Mouse (Mus musculus) WW6 (cell line): ENCODE data around the gene Bbip1.
"Not testable (repeated sequence)": the region's sequence is repeated elsewhere in the genome, so short reads cannot be mapped to it uniquely, and the experiment has no call there.

ENCODE experiments used
- DNase-seq: peaks from one replicate; pipeline ENCODE4 v3.0.0-alpha.2; 2013; ENCODE audit warnings: low read depth, low spot score

Gene Bbip1

GRCm38 (mm10) chr19:53943802-53944785 is at the start of gene Bbip1, which contains the start of gene Shoc2:
Gene Bbip1 (minus strand): TSS chr19:53944627.
Gene Shoc2 (plus strand): TSS chr19:53944306.
- DNase-seq = peak; percentile 94

GRCm38 (mm10) chr19:53993860-53994259 is 49.4 kb upstream of the Bbip1 start:
- no peak for DNase-seq

- no peak for DNase-seq
Measured at GRCm38 (mm10) chr19:53990538-53990937, 46.1 kb upstream of the Bbip1 start.

DNA sequence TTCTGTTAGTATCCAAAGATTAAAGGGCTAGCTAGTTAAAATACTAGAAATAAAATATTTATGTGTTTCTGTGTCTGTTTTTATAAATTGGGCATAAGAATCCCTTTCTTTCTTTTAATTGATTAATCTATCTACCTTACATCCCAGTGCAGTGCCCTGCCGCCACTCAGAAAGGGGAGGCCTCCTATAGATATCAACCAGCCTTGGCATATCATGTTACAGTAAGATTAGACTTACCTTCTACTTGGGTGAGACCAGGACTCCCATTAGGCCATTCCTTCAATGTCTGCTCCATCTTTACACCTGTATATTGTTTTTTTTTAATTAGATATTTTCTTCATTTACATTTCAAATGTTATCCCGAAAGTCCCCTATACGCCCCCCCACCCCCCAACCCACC is 40.2 kb upstream of the Bbip1 start:
- no peak for DNase-seq

DNA sequence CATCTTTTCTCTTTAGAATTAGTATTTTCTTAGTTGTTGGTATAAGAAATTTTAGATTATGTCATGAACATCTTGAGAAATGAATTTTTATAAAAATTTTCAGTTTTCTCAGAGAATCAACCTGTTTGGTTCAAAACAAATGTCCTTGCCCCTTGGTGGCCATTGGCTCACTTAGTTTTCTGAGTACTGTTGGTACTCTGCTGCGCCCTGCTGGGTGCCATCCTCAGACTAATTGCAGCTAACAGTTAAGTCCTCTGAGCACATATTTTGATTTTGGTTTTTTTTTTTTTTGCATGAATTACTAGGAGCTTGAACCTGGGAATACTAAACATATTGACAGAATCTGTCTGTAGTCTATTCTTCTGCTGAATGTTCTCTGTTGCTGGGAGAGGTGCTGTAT is 38.9 kb upstream of the Bbip1 start:
- DNase-seq = no peak

DNA sequence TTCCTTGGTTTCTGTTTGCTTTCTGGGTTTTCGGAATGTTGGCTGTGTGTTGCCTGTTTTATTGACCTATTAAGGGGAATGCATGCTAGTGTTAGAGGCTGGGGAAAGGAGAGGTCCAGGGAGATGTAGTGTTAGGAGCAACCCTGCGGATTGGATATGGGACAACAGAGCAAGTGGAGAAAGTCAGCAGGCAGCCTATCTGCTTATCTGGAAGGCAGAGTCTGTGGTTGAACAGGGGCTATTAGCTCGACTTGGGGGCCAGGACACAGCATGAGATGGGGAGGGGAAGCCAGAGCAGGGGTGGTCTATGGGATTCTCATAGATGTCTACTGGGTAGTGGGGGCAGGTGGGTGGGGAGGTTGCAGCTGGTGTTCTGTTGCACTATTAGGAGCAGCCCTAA is 37.6 kb upstream of the Bbip1 start:
- DNase-seq = no peak

DNA sequence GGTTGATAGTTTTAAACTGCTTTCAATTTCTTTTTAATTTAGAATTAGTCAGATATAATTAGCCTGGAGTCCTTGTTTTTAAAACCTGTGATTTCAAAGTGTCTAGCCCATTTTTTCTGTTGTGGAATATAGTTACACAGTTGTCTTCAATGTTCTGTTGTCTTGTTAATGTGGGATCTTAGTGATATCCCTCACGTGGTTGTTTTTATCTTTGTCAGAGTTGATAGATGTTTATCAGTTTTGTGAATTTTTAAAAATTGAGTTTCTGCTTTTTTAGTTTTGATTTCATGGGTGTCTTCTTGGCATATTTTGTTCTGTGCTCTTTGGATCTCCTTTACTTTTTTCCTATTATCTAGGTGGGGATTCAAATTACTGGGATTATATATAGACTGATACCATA is 29.2 kb upstream of the Bbip1 start:
- no peak for DNase-seq

GRCm38 (mm10) chr19:53971938-53972337 is 27.5 kb upstream of the Bbip1 start:
- no peak for DNase-seq

- no peak for DNase-seq
Measured at GRCm38 (mm10) chr19:53969226-53969625, 24.8 kb upstream of the Bbip1 start.

DNA sequence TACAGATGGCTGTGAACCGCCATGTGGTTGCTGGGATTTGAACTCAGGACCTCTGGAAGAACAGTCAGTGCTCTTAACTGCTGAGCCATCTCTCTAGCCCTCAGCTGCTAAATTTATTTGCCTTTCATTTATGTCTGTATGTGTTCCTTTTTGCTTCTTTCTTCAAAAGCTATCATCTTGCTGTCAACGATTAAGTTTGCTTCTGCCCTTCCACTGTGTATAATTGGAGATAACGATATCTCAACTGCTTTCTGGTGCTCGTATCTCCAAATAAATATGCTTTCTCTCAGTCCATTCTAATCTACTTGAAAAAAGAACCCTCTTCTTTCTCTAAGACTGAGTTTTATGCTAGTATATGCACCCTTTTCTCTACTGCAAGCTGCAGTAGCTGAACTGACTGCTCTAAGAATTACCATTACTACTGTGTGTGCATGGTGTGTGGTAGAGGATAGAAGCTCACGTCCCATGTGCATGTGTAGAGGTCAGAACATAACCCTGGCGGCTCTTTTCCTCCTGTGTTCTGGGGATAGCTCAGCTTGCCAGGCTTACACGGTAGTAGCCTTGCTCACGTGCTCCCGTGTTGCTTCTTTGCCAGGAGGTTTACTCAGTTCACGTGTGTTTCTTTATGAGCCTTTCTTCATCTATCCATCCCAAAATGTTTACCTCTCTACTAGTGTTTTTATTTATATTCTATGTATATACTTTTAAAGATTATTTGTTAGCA is 20.6 kb upstream of the Bbip1 start:
- DNase-seq = no peak

- not testable (repeated sequence) for DNase-seq
Measured at GRCm38 (mm10) chr19:53964347-53964746, 19.9 kb upstream of the Bbip1 start.

- no peak for DNase-seq
Measured at GRCm38 (mm10) chr19:53962511-53962910, 18.1 kb upstream of the Bbip1 start.

- DNase-seq = no peak
Measured at GRCm38 (mm10) chr19:53957513-53957912, 13.1 kb upstream of the Bbip1 start.

GRCm38 (mm10) chr19:53945171-53946042 is 980 bp upstream of the Bbip1 start:
- peak; percentile 62 for DNase-seq

DNA sequence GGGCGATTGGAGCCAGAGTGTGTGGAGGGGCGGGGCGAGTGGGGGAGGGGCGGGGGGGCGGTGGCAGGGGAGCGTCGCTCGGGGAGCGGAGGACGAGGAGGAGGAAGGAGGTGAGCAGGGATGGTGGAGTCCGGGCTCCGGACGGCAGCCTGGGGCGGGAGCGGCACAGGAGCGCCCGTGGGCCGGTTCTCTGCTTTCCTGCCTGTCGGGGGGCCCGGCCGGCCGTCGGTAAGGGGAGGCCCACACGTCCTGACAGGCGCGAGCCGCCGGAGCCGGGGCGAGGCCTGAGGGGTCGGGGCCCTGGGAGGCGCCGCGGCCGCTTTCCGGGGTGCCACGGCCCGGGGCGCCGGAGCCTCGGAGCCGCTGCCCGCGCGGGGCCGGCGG is 351 bp upstream of the Bbip1 start:
- no peak for DNase-seq

DNA sequence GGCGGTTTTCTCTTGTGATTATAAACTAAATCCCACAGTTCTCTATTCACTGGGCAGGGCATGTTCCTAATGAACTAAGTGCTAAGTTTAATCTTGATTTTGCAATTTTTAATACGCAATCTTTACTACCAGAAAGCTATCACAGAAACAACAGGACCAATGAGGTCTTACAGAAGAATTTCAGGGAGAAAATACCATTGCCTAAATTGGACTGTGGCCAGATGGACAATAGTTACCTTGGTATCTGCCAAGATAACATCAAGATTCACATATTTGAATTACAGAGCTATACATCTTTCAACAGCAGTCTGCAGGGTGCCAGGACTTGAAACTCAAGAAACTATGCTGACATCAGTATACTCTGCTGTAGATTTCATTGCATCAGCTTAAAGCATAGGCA is 2.1 kb downstream of the Bbip1 start:
- DNase-seq = no peak

- DNase-seq = no peak
Measured at GRCm38 (mm10) chr19:53941139-53941538, 3.3 kb downstream of the Bbip1 start.

DNA sequence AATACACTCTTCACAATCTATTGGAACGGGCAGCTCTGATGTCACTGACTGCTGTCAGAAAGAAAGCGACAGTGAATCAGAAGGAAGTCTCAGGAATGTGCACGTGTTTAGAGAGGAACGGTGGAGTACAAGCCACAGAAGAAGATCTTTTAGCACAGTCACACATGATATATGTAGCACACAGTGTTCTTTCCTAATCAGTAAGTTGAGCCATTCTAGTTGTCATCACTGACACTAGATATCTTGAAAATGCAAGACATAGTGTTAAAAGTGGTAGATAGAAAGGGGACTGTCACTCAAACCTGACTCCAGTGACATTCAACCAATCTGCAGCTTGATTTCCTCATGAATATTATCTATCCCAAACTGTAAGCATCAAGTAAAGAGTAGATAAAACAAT is 5.0 kb downstream of the Bbip1 start:
- no peak for DNase-seq

- DNase-seq = no peak
Measured at GRCm38 (mm10) chr19:53934046-53934445, 10.4 kb downstream of the Bbip1 start.

DNA sequence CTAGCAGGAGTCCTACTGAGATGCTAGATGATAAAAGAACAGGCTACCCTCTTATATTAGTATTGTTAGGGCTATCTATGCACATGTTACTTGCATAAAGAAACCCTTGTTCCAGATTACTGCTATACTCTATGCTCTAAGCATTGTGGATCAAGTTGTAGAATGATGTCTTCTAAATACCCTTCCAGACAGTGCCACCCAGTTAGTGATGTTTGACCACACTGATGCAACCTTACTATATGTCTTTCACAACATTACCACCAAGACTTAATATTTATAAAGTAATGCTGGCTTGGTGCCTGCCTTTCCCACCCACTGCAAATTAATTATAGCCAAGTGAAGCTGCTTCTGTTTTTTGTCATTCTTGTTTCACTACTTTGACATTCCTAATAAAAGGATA is 11.4 kb downstream of the Bbip1 start:
- DNase-seq = no peak

DNA sequence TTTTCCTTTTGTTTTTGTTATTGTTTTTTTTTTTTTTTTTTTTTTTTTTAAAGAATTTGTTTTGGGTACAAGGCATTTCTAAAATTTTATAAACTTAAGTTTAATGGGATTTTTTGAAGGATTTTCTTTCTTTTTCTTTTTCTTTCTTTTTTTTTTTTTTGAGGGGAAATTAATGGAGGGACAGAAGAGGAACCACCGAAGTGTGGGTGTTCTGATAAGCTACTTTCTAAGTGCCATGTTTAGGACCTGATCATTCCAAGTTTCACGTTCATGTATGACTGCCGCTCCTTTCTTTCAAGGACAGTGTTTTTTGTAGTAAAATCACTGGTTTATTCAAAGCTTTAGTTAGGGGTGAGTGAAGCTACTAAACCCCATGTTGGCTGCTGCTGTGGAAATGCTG is 15.2 kb downstream of the Bbip1 start:
- DNase-seq = no peak

DNA sequence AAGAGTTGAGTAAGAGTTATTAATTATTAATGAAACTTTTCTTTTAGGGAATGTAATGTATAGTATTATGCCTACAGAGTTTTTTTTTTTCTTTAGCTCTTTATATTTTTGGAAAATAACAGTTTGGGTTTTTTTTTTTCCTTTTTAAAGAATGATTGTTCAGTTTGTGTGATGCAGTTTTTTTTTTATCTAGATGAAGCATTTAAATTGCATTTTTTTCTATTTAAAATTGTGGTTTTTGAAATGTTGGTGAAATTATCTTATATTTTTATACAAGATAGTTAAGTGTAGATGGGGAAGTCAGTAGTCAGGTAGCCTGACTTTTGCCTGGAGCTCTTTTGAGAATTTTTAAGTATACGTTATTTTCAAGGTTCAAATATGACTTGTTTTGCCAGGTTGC is 17.7 kb downstream of the Bbip1 start:
- no peak for DNase-seq
